Mouse (Mus musculus): ENCODE results near the gene a.

- TF ChIP-seq POLR2A (IDR thresholded peaks at IDR 0.05; ENCODE audit: borderline replicate concordance, extremely low read depth, low read depth, low read length) (no peak), CTCF (IDR thresholded peaks at IDR 0.05; ENCODE audit: insufficient read depth, low read length) (no peak)
These were observed 221.8 kb downstream of the a start for GRCm38 (mm10) chr2:155012991-155013390.
